Mouse (Mus musculus) kidney, postnatal 25 days (tissue): Measurements from ENCODE around the gene Eif1b.

Source experiments
- DNase-seq, 2 experiments: peaks; one replicate each; pipeline ENCODE4 v3.0.0; 2021; ENCODE audit warnings: mixed read lengths in 2 of 2

Gene Eif1b

DNA sequence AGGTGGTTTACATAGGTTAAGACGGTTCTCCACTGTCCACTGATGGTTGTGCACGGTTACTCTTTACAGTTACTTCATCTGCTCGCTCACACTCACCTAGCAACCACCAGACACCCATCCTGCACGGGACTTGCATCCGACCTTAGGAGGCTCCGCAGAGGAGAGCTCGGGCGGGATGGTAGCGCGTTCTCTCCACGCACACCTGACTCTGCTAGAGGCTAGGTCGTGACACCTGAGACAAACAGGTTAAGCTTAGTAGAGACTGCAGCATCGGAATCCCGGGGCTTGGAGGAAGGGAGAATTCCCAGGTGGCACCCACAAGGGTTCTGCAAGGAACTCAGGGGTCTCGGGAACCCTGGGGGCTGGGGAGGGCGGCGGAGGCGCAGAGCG is at the start of gene Eif1b:
Eif1b (plus strand) TSS at position 223 of the 390 bp plus-strand sequence.
- DNase-seq: no peak

DNA sequence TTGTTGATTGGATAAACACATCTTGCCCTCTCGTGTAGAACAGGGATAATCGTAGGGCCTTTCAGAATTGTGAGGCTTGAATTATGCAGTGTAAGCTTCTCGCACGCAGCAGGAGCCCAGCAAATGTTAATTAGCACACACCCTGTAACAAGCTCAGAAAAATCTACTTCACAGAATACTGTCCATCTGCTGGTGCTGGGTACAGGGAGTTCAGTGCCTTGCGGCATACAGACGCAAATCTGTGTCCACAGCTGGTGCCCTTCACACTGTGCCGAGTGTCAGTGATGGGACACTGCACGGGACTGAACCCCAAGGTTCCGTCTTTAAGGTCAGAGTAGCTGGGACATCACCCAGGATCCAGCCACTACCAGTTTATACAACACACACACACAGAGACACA is 47.4 kb upstream of the Eif1b start:
- DNase-seq: no peak

DNA sequence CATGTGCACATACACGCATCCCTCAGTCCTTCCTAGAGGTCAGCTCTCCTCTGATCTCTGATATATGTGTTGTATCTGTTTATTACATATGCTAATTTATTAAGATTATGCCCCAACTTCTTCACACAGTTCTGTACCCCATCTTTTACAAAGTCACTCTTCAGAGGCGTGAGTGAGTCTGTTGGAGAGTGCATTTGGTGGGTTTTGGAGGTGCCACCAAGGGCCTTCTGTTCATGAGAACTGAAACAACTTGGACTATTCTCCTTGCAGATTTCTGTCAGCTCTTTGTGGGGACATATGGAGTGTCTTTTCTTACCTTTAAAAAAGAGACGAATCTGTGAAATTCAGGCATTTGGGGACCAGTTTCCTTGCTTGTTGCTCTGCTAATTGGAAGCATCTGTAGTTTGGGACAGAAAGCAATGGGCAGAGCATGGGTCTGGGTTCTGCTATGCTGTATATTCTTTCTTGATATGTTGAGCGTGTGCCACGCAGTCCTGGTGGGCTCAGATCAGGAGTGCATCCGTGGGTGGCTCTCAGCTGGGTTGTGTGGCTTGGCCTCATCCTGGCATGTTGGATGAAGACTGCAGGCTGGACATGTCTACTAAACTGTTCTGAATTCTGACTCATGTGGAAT is 42.2 kb upstream of the Eif1b start:
- peak in 1 of 2 experiments; percentile 24 for DNase-seq

DNA sequence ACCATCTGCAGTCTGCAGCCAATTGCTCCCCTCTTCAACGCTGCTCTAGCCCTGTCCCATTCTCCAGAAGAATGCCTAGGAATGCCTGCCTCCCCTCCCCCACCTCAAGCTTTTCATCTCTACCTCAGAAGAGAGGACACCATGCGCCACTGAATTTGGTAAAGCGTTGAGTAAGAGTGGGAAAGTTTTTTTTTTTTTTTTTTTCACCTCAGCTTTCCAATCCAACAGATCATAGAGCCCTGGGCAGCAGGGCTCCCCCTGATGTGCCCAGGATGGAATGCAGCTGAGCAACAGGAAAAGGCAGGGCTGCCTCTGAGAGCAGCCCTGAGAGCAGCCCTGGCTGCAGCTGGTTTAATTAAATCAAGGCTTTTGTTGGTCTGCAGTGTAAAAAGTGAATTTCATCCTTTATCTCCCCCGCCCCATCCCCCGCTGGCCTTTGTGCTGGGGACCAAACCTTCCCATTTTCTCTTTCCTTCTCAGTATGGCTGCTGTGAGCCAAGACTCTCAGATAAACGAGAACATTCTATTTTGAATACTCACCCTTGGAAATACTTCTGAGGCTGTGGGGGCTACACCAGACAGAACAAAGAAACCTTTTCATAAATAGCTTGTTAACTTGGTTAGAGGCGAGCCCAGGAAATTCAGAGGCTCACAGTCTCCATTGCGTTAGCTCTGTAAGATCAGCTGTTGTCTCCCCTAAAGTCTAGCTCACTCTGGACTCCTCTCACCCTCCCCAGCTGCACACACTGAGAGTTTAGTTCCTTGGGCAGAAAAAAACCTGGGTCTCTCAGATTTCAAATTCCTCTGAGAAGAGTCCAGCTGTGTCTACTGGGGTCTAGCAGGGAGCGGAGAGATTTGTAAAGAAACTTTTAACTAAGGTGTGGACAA is 36.0 kb upstream of the Eif1b start:
- DNase-seq: no peak

DNA sequence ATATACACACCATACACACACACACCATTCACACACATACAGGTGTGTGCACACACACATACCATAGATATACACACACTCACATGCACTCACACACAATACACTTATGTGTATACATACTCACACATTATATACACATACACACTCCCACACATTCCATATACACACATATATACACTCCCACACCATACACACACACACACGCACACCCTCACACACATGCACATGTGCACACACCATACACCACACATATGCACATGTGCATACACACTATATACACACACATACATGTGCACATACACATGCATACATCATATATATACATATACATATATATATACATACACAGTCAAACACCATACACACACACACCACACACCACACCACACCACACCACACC is 21.6 kb upstream of the Eif1b start:
- DNase-seq: no peak

DNA sequence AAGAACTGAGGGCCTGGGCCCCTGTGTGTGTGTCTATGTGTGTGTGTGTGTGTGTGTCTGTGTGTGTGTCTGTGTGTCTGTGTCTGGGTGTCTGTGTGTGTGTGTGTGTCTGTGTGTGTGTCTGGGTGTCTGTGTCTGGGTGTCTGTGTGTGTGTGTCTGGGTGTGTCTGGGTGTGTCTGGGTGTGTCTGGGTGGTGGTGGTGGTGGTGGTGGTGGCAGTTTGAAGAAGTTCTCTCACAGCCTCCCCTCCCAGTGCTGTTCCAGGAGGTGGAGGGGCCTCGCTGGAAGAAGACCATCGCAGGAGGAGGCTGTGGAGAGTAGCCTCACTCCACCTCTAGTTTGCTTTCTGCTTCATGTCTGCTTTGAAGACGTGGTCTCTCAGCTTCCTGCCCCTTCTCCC is 10.4 kb upstream of the Eif1b start:
- no peak for DNase-seq

DNA sequence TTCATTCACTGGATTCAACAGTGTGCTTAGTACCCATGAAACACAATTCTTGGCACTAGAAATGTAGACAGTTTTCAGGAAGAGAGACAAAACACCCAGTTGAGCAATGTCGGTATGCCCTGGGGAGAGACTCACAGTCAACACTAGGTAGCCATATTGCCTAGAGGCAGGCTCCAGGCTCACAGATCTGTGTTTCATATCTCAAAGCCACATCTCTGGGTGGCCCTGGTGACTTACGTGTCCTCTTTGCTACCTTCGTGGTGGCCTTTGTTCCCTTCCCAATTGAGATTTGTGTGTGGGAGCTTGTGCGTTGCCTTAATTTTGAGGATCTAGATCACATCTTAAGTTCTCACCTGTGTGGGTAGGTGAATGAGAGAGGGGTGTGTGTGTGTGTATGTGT is 9.7 kb upstream of the Eif1b start:
- DNase-seq: no peak

DNA sequence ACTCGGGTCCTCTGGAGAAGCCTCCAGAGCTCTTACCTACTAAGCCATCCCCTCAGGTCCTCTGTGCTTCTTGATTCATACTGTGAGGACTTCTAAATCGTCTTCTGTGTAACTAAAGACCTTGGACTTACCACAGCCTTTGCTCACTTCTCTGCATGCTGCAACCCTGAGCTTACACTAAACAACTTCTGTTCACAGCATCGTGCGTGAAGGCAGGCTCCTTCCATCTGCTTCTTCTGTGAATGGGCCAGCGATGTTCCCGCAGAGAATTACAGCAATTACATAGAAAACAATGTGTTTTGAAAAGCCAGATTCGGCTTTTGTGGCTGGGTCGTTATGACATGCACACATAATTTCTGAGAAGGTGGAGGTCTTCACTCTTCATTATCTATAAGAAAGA is 8.9 kb upstream of the Eif1b start:
- DNase-seq: no peak

DNA sequence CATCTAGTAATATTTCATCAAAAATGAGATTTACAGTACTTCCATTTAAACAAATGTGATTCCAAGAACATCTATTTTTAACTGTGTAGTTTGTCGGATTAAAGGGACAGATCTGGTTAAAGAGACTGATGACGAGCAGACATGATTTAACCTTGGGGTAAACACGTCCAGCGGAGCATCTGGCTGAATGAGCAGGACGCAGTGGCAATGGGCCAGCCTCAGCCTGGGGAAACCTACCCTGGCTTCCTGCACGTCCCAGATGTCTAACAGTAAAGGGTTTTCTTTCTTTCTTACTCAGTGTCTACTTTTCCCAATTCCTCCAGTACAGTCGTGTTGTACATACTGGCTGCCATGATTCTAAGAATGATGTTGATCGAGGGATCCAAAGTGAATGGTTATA is 5.0 kb upstream of the Eif1b start:
- DNase-seq: no peak

DNA sequence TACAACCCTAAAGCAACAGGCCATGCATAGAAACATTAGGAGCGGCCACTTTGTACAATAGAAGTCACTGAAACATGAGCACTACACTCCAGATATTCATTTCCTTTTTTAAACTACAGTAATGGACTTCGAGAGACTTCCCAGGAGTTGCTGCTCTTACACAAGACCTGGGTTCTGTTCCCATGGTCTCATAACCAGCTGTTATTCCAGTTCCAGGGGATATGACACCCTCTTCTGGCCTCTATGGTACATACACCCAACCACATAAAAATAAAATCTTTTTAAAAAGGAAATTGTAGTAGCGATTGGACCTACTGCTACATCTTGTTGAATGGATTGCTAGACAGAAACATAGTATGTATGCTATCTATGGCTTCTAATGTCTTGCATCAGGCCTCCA is 523 bp upstream of the Eif1b start:
- no peak for DNase-seq

DNA sequence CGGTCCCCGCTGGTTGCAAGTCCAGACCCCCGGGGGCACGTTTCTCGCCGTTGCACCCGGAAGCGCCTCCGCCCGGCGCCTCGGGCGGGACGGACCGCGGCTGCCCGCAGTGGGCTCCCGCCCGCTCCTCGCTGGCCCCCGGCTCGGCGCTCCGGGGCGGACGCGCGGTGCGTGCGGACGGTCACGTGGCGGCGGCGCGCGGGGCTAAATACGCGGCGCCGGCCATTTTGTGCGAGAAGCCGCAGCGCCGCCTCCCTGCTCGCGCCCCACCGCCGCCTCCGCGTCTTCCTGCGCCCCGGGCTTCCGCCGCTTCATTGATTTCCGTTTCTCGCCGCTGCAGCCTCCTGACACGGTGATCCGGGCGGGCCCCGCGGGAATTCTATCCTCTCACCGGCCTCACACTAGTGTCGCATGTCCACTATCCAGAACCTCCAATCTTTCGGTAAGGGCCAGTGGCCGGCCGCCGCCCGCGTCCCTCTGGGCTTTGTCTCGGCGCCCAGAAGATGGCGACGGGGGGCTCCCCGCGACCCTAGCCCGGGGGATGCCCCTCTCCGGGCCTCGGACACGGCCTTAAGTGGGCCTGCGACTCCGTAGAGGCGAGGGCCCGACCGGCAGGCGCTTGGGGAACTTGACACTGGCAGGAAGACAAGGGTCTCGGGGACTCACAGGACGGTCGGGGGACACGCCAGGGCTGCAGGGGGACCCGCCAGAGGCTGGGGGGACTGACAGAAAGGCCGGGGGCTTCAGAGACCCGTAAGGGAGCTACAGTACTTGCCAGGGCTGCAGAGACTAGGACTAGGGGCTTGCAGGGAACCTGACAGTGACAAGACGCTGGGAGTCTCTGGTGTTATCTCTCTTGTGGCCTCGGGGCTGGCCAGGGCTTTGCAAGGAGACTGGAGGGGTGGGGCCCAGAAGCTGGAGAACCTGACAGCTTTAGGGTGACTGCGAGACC is 644 bp downstream of the Eif1b start:
- peak; percentile 79 to 87 for DNase-seq

DNA sequence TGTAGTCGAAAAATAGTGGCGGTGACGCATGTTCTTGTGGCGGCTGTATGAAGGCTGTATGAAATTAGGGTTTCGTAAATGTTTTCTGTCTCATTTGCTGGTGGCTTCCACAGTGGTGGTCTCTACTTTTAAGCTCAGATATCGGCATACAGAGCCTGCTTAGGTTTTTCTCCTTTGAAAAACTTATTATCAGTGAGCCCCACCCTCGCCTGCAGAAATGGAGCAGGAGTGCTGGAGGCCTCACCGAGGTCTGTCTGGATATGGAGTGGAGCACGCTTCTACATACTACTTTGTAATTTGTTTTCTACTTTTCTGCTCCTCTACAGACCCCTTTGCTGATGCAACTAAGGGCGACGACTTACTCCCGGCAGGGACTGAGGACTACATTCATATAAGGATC is 1.7 kb downstream of the Eif1b start:
- no peak for DNase-seq

DNA sequence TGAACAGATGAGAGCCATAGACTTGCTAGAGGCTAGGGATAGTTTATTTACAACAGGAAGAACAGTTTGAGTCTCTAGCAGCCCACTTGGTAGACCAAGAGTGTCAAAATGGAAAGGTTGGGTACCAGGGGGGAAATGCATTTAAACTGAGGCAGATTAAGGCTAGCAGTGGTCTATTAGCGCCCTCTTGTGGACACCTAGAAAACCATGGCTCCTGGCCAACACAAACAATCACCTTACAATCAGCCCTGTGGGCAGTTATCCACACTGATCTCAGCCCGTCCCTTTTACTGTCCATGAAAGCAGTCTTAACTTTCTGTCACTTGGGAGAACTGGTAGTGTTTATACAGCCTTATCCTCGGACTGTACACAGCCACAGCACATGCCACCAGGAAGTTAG is 4.7 kb downstream of the Eif1b start:
- peak; percentile 65 to 75 for DNase-seq

DNA sequence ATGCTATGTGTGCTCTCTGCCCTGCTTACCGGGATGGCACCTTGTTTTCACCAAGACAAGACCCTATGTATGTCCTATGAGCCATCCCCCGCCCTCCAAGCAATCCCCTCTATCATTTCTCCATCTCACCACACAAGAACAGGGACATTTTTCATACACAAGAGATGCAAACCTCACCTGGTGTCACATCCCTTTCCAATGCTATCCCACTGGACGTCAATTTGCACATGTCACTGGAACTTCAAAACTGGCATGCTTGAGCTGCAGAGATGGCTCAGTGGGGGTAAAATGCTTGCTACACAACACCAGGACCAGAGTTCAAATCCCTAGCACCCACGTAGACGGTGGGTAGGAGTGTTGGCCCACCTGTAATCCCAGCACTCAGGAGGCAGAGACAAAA is 6.0 kb downstream of the Eif1b start:
- no peak for DNase-seq

DNA sequence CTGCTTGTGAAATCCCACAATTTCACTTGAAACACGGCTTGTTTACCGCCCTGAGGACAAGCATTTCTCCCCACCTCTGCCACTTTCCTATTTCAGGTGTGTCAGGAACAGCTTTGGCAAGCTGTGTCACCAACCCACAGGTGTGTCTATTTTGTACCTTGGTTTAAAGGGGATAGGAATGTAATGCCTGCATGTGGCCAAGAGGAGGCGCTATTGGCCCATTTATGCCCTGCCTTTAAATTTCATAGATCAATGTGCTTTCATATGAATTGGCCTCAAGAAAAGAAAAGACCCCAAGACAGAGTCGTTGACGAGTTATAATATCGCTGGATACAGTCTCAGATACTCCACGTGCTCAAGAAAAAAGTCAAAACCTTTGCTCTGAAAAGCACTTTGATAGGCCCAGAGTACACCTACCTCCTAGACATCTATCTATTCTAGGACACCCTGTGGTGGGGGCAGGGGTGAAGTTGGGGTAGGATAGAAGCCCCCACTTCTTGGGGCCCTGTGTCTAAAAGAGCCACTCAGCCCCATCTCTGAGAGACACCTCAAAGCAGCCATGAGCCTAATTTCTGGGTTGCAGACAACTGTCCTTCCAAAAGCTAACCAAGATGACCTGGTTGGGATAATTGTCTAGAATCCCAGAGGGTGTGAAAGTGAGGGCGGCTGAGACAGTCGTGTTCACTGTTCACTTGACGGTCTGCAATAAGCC is 9.3 kb downstream of the Eif1b start:
- DNase-seq: no peak

DNA sequence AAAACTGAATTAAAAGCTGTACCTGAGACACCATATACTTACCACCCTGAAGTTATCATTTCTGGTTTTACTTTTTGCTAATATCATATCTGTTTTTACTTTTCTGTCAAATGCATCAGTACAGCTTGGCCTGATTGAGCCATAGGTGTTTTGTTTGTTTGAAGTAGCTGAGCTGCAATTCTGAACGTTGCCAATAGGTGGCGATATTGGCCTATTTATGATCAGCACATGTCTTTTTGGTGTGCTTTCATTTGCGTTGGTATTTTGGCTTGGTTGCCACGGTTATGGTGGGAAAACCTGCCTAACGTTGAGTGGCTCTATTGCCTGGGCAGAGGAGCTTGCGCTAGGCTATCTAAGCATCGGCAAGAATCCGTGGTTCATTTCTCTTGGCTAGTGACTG is 10.0 kb downstream of the Eif1b start:
- DNase-seq: peak; percentile 64 to 90

DNA sequence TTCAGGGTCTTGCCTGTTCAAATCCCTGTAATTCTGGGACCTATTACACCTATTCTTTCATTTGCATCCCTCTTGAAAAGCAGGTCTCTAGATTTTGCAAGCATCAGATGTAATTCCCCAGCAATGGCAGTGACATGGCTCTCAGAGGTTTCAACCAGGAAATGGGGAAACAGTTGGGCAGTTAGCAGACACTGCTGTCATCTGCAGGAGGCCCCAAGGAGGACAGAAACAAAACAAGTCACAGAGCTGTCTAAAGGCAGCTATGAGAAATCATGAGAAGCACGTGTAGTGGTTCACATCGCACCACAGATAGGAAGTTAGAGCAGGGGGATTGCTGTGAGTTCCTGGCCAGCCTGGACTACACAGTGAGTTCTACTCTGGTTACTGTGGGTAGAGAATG is 12.4 kb downstream of the Eif1b start:
- no peak for DNase-seq

DNA sequence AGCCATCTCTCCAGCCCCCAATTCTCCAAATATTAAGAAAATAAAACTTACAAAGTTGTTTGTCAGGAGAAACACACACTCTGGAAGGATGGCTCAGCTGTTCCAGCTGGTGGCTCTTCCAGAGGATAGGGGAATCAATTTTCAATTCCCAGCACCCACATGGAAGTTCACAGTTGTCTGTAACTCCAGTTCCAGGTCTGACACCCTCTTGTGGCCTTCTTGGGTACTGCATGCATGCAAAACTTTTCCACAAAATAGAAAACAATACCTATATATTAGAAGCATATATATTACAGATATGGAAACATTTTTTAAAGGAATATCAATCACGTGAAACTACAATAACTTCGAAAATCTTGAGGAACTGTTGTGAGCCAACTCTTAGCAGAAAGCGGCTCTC is 19.7 kb downstream of the Eif1b start:
- DNase-seq: peak in 1 of 2 experiments; percentile 51

DNA sequence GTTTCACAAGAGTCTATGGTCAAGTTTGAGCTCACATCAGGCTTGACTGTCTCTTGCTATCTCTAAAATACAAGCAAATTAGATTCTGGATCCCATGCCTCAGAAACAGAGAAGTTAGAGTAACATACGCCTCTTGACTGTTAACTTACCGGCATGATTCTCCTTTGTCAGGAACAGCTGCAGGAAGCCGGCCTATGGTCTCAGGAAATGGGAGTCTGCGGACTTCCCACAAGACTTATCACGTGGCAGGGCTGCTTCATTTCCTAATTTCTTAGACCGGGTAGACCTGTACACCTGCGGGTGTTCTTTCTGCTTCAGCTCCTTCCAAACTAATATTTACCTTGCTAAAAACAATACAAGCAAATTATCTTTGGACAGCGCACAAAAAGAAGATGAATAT is 24.7 kb downstream of the Eif1b start:
- no peak for DNase-seq

DNA sequence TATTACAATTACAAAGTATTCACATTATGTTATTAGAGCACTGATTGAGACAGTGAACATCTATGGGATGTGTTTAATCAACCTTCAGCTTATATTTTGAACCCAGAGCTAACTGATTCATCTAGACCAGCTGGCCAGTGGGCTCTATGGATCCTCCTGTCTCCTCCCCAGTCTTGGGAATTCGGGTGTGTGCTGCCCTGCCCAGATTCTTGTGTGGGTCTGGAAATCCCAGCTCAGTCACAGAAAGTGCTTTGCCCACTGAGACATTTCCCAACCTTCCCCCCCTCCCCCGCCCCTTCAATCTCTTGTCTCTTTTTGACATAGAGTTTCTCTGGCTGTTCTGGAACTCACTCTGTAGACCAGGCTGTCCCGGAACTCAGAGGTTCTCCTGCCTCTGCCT is 26.9 kb downstream of the Eif1b start:
- DNase-seq: no peak

DNA sequence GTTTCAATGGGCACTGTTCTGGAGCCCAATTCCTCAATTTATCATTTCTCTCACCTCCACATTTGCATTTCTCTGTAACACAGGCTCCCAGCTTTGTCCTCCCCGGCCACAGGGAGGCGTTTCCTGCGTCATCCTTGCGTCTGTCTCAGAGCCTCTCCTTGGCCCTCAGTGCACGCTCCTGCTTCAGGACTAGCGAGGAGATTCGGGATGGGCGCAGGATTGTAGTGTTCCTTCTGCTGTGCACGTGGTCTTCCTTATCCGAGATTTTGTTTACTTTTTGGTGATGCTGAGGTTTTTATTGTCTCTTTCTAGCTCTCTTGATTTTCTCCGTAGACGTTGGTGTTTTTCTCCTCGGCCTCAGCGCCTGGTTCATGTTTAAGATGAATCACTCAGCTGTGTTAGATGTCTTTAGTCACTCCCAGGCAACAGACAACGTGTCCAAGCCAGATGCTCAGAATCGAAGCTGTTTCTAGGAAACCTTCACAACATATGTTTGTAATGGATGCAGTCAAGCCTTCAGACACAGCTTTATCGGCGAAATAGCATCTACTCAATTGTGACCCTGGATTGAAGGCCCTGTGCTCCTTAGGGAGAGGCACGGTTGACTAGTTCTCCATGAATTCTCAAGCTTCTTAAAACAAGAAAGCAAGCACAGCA is 27.6 kb downstream of the Eif1b start:
- no peak for DNase-seq

DNA sequence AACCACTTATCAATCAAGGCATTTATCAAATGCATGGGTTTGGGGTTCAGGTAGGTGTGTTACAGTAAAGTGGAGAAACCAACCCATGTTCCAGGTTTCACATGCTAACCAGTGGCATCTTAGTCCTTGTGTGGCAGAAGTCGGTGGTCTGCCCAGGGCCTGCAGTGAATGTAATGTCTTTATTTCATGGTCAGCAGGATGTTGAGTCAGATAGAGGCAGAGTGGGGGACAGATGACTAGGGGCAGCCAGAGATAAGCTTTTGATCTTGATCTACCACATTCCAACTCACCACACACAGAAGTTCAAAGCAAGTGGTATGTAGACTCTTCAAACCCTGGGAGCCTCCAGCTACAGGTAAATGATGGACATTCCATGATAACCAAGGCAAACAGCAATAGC is 29.1 kb downstream of the Eif1b start:
- DNase-seq: no peak
